Mouse (Mus musculus) heart, adult 18-20 months (tissue): ENCODE measurements at regions not wholly inside any gene's neighbourhood (a gene's known extent, or its start where the extent isn't known, plus 50 kb on each side); places are given as distances from the start of the nearest gene placed in this dataset.

Experiments
- DNase-seq, 2 experiments: peaks; one replicate each; pipeline ENCODE4 v3.0.0; 2021 to 2022; ENCODE audit warnings: mixed read lengths in 1 of 2

GRCm38 (mm10) chrX:77009336-77009735 lies 406.6 kb upstream of the Cldn34d start:
- DNase-seq, result no peak

DNA sequence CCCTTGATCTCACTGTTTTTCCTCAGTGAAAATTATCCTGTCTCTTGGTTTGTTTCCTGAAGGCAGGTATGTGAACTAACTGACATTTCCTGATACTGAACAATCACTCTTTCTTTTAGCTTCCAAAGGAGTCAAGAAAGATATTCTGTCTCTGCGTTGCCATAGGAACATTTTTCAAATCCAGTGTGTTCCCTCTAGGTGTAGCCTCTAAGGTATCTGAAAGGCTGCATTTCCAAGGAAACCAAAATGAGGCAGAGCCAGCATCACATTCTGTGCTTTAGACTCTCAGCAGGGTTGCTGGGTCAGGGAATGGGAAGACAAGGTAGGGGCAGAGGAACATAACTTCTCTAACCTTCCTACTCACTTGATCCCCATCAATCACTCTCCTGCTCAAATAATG lies 411.2 kb upstream of the Cldn34d start:
- no peak for DNase-seq

- DNase-seq, result peak in 1 of 2 experiments; percentile 12
Measured at GRCm38 (mm10) chrX:77050401-77051381, 448.0 kb upstream of the Cldn34d start.

- DNase-seq, result peak; percentile 16 to 28
Measured at GRCm38 (mm10) chrX:77052036-77052435, 449.3 kb upstream of the Cldn34d start.

DNA sequence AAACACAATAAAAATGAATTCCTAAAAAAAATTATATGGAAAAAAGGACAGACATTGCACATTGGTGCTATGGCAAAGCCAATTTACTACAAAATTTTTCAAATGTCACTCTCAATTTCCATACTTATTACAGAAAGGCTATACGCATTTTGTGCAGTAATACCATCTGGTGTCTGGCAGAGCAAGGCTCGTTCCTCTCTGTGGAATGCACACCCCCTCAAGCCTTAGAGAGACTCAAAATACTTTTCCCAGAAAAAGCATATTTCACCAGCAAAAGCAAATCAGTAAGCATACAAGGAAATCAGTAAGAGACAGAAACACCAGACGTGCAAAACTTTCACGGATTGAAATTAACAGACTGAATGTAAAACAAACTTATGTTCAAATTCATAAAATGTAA lies 431.0 kb upstream of the Tbl1x start:
- DNase-seq, result no peak

DNA sequence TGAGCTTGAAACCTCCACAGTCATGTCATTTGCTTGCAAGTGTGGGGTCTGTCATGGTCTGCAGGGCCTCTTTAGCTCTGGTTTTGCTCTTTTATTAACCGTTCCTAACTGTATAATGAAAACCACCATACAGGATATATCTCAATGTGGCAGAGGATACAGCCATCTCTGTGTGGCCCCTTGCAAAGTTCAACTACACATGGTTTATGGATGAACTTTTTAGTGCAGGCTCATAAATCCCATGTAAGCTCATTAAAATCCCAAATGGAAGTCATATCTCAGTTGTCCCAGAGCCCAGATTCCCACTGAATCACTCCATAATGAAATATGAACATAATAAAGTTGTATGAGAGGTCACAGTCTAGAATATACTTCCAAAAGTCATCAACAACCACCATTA lies 428.1 kb upstream of the Tbl1x start:
- DNase-seq, result no peak

DNA sequence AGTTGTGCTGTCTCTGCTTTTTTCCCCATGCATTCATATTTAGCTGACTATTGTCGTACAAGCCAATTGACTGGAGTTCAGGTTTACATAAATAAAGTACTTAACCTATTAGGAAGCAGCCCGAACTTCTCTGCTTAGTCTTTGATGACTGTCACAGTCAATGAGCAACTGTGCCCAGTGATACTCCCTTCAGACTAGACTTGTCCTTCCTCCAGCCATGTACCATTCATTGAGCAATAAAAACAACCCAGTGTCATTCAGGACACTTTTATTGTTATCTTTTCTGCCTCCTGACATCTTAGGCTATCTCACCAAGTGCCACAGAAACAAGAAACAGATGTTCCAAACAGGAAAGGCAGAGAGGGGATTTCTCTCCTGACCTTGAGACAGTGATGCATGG lies 389.1 kb upstream of the Tbl1x start:
- no peak for DNase-seq
